Mouse (Mus musculus) stomach, postnatal 0 days (tissue): ENCODE results near the gene Cdh23. TPM values are rescaled to one million over a fixed set of nuclear protein-coding genes. Genes with fewer than 3 reads are reported as not detected.

Experiments
- ATAC-seq: fragments of 200-750 bp; cut with Nextera tagmentation; 2 replicates; pipeline ENCODE4 v1.8.0; 2017; ENCODE audit not compliant: low FRiP score, low TSS enrichment
- DNase-seq: peaks from one replicate; pipeline ENCODE4 v3.0.0-alpha.2; 2016; ENCODE audit warnings: low spot score
- H3K27ac ChIP-seq: fragments of 300-500 bp; sonication (generic); replicated peaks from 2 replicates; pipeline ENCODE4 v1.5.1; 2014; ENCODE audit warnings: mild to moderate bottlenecking, control low read depth
- H3K27me3 ChIP-seq: fragments of 300-500 bp; sonication (generic); 2 replicates; pipeline ENCODE4 v1.6.1; 2014; ENCODE audit warnings: low read length; ENCODE audit not compliant: control insufficient read depth, insufficient read depth
- H3K36me3 ChIP-seq: fragments of 300-500 bp; sonication (generic); 2 replicates; pipeline ENCODE4 v1.6.1; 2014; ENCODE audit warnings: low read length, mixed read lengths; ENCODE audit not compliant: control insufficient read depth, insufficient read depth
- H3K4me1 ChIP-seq: fragments of 300-500 bp; sonication (generic); replicated peaks from 2 replicates; pipeline ENCODE4 v1.6.1; 2014; ENCODE audit warnings: antibody characterized with exemption; ENCODE audit not compliant: control insufficient read depth, insufficient read depth
- H3K4me2 ChIP-seq: fragments of 300-500 bp; sonication (generic); replicated peaks from 2 replicates; pipeline ENCODE4 v1.6.1; 2014; ENCODE audit warnings: low read depth, mild to moderate bottlenecking, control low read depth, moderate library complexity
- H3K4me3 ChIP-seq: fragments of 300-500 bp; sonication (generic); 2 replicates; pipeline ENCODE4 v1.5.1; 2014; ENCODE audit warnings: low read depth, low read length, control low read depth
- H3K9ac ChIP-seq: fragments of 300-500 bp; sonication (generic); 2 replicates; pipeline ENCODE4 v1.6.1; 2014; ENCODE audit warnings: mild to moderate bottlenecking, low read length, control low read depth, mixed read lengths
- H3K9me3 ChIP-seq: fragments of 300-500 bp; sonication (generic); 2 replicates; pipeline ENCODE4 v1.6.1; 2016; ENCODE audit warnings: low read length; ENCODE audit not compliant: control insufficient read depth
- CTCF ChIP-seq: IDR thresholded peaks from 2 replicates; pipeline ENCODE4 v1.5.1; 2016; ENCODE audit warnings: antibody characterized with exemption, low read depth, mild to moderate bottlenecking, moderate library complexity
- EP300 ChIP-seq: optimal IDR thresholded peaks from 2 replicates; pipeline ENCODE3; 2016; ENCODE audit warnings: antibody characterized with exemption
- WGBS: fragments of 180-500 bp; shearing (Covaris S2); extraction: QIAGEN DNeasy Blood & Tissue Kit; methylation state at CpG from one replicate; pipeline ENCODE4 v1.1.7; 2014; 5-methylcytosine and 5-hydroxymethylcytosine counted together
- polyA plus RNA-seq: library from polyadenylated mRNA; unstranded; fragments of >200 nt; fragmentation: Nextera tagmentation; extraction: Ambion mirVana; gene quantifications from 2 replicates; pipeline ENCODE4 v1.2.1, GENCODE M21; 2015

The Cdh23 gene
- polyA plus RNA-seq, 1 experiment from 2014 or later, result 0.18 TPM

GRCm38 (mm10) chr10:60732397-60732861, 36.1 kb upstream of the Cdh23 start:
- Histone ChIP-seq H3K9me3 (no peaks in the 10 kb centered on the region), H3K27me3 (no peaks in the 10 kb centered on the region), H3K4me1 (no peaks in the 10 kb centered on the region), H3K9ac (no peak overlapping the region), H3K4me3 (no peak overlapping the region), H3K27ac (no peak overlapping the region), H3K36me3 (0 out of 2 replicates have a peak, but pooled peaks cover 4% of the 10 kb centered on the region), H3K4me2 (no peak overlapping the region)
- TF ChIP-seq EP300 (no peak), CTCF (no peak)
- DNase-seq (no peak), ATAC-seq (no peak)
- 66% methylated on average over 2 of the region's 2 CpGs for WGBS

GRCm38 (mm10) chr10:60731742-60732141, 35.5 kb upstream of the Cdh23 start:
- whole genome bisulfite sequencing, result 36% methylated on average over 5 of the region's 5 CpGs
- Histone ChIP-seq H3K36me3 (0 out of 2 replicates have a peak, but pooled peaks cover 2% of the 10 kb centered on the region), H3K9me3 (no peaks in the 10 kb centered on the region), H3K4me1 (no peaks in the 10 kb centered on the region), H3K9ac (no peak overlapping the region), H3K4me2 (no peak overlapping the region), H3K4me3 (no peak overlapping the region), H3K27ac (no peak overlapping the region), H3K27me3 (no peaks in the 10 kb centered on the region)
- no peak for ATAC-seq
- TF ChIP-seq CTCF (no peak), EP300 (no peak)
- no peak for DNase-seq

- H3K9me3 ChIP-seq, result no peaks in the 10 kb centered on the region
- no peaks in the 10 kb centered on the region for H3K4me1 ChIP-seq
- DNase-seq, result no peak
- H3K9ac ChIP-seq, result no peak overlapping the region
- no peaks in the 10 kb centered on the region for H3K27me3 ChIP-seq
- ATAC-seq, result no peak
- no peak overlapping the region for H3K4me3 ChIP-seq
- TF ChIP-seq CTCF (no peak), EP300 (no peak)
- H3K27ac ChIP-seq, result no peak overlapping the region
- 41% methylated on average over 5 of the region's 5 CpGs for WGBS
- no peaks in the 10 kb centered on the region; the same call in 1 of the 2 replicates for H3K36me3 ChIP-seq
- H3K4me2 ChIP-seq, result no peak overlapping the region
Measured at GRCm38 (mm10) chr10:60727301-60727700, 31.0 kb upstream of the Cdh23 start.

GRCm38 (mm10) chr10:60726896-60727295, 30.6 kb upstream of the Cdh23 start:
- Histone ChIP-seq H3K36me3 (no peaks in the 10 kb centered on the region; the same call in 1 of the 2 replicates), H3K9ac (no peak overlapping the region), H3K4me3 (no peak overlapping the region), H3K27me3 (no peaks in the 10 kb centered on the region), H3K9me3 (no peaks in the 10 kb centered on the region), H3K4me2 (no peak overlapping the region), H3K27ac (no peak overlapping the region), H3K4me1 (no peaks in the 10 kb centered on the region)
- 75% methylated on average over 3 of the region's 3 CpGs for WGBS
- no peak for DNase-seq
- ATAC-seq, result no peak
- no peak for TF ChIP-seq CTCF
- no peak for TF ChIP-seq EP300

GRCm38 (mm10) chr10:60724496-60724895, 28.2 kb upstream of the Cdh23 start:
- 79% methylated on average over 6 of the region's 6 CpGs for WGBS
- Histone ChIP-seq H3K4me1 (no peaks in the 10 kb centered on the region), H3K27me3 (no peaks in the 10 kb centered on the region), H3K36me3 (no peaks in the 10 kb centered on the region; the same call in 1 of the 2 replicates), H3K9me3 (no peaks in the 10 kb centered on the region), H3K27ac (no peak overlapping the region), H3K4me3 (no peak overlapping the region), H3K9ac (no peak overlapping the region), H3K4me2 (no peak overlapping the region)
- no peak for ATAC-seq
- TF ChIP-seq EP300 (no peak), CTCF (no peak)
- no peak for DNase-seq

- no peak for TF ChIP-seq EP300
- TF ChIP-seq CTCF, result peak; percentile 32
- DNase-seq, result no peak
- no peaks in the 10 kb centered on the region for H3K27me3 ChIP-seq
- H3K27ac ChIP-seq, result no peak overlapping the region
- no peak overlapping the region for H3K4me3 ChIP-seq
- no peaks in the 10 kb centered on the region; the same call in 1 of the 2 replicates for H3K36me3 ChIP-seq
- no peaks in the 10 kb centered on the region for H3K9me3 ChIP-seq
- no peak overlapping the region for H3K9ac ChIP-seq
- no peak overlapping the region for H3K4me2 ChIP-seq
- no peaks in the 10 kb centered on the region for H3K4me1 ChIP-seq
- no peak for ATAC-seq
- WGBS, result 44% methylated on average over 1 of the region's 1 CpGs
Measured at GRCm38 (mm10) chr10:60723345-60723744, 27.1 kb upstream of the Cdh23 start.
